Mouse (Mus musculus) thymus, adult 2 months (tissue): ENCODE data around the gene Smpd1.

Source experiments
- CTCF ChIP-seq: fragments of 200-500 bp; IDR thresholded peaks from 2 replicates; pipeline ENCODE4 v1.5.1; 2012; ENCODE audit warnings: mild to moderate bottlenecking, control low read depth, low read length, moderate library complexity, borderline replicate concordance; ENCODE audit not compliant: control insufficient read depth, poor library complexity, insufficient read depth; ENCODE audit errors: extremely low read depth
- POLR2A ChIP-seq: fragments of 200-500 bp; IDR thresholded peaks from 2 replicates; pipeline ENCODE4 v1.6.1; 2012; ENCODE audit warnings: mild to moderate bottlenecking, low read length, control low read depth, moderate library complexity; ENCODE audit not compliant: control insufficient read depth, poor library complexity, insufficient read depth; ENCODE audit errors: extremely low read depth

DNA sequence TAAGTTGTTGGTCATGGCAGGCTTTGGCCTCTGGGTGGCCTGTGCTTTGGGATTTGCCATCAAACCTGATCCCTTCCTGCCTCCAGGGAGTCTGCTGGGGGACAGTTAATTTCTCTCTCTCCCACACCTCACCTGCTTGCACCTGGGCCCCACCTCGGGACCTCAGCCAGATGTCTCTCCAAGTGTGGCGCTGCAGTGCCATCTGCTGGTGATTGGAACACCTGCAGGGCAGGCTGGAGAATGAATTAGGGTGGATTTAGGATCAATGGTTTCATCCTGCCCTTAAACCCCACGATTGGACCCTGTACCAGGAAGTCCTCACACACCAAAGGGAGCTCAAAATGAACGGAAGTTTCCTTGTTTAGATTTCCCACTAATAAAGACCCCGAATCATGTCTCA, 39.0 kb upstream of the Smpd1 start:
- TF ChIP-seq CTCF (peak; percentile 95), POLR2A (no peak)
